Mouse (Mus musculus) urinary bladder, adult 2 months (tissue): Measurements from ENCODE around the gene Rac3. TPM values are rescaled to one million over a fixed set of nuclear protein-coding genes. Genes with fewer than 3 reads are reported as not detected.
A peak's percentile ranks its signal among the peaks of the same experiment; 100 is the strongest.

Experiments used
- DNase-seq: peaks from one replicate; pipeline ENCODE4 v3.0.0; 2022; ENCODE audit warnings: low spot score
- polyA plus RNA-seq: library from polyadenylated mRNA; depleted of rRNA; stranded (reverse); fragments of >200 nt; gene quantifications from 2 replicates; pipeline ENCODE4 v1.2.3, GENCODE M21; 2012

Rac3 gene
- polyA plus RNA-seq, 1 experiment = 17.4 TPM

DNA sequence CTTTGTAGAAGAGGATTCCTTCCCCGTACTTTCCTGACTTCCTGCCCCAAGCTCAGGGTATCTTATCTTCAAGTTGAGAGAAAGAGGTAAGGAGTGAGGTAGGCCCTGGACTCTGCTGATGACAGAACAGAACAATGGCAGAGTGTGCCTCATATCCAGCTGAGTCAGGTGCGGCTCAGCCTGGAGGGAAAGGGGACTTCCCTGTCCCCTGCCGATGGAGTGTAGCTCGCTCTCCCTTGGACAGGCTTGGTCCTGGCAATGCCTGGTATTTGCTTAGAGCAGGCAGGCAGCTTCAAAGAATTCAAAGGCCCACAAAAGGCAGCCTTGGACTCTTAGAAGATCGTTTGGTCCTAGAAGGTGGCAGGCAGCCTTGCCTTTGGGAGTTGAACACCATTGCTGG, 15.2 kb upstream of the Rac3 start:
- DNase-seq = no peak

- no peak for DNase-seq
These were observed 14.0 kb upstream of the Rac3 start for GRCm38 (mm10) chr11:120707225-120707624.

DNA sequence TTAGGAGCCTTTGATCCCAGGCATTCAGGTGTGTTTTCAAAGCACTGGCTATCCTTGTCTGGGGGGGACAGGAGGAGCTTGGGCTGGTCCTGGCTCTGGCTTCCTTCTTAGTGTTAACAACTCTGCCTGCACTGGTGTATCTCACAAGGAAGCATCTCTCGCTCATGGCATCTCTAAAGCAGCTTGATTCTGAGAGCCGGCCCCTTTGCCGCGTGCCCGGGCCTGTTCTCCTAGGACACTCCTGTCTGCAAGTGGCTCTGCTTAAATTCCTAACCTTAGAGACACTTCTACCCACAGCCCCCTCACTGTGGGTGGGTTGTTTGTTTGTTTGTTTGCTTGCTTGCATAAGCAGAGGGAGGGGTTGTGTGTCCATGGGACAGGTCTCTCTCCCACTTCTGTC, 13.3 kb upstream of the Rac3 start:
- no peak for DNase-seq

DNA sequence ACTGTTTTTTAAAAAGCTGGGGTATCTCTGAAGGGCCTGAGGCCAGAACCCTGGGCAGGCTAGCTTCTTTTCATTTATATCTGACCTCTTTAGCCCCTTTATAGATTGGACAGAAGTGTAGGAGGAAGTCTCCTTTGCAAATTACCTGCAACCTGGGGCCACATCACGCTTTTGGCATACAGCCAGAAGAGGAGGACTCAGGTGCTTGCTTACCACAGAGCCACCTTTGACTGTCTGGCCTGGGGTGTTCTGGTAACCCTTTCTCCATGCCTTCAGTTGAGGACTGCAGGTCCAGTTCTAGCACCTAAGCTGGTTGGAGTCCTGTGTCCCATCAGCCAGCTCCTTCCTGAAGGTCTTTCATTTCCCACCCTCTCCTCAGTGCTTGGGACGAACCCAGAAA, 11.7 kb upstream of the Rac3 start:
- DNase-seq = no peak

DNA sequence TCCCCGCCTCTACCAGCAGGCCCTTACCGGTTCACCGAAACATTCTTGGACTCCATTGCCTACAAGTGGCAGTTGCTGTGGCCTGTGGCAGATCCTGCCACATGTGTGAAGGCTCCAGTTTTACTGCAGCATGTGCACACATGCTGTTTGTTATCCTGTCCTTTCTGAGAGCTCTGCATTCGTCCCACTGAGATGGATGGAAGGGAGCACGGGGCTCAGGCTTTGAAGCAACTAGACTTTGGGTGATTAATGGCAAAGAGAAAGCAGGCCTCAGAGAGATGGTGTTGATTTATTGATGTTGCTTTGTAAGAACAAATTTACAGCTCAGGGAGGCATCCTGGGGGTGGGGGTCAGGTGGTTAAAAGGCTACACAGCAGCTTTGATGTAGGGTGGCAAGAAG, 10.6 kb upstream of the Rac3 start:
- DNase-seq = no peak

DNA sequence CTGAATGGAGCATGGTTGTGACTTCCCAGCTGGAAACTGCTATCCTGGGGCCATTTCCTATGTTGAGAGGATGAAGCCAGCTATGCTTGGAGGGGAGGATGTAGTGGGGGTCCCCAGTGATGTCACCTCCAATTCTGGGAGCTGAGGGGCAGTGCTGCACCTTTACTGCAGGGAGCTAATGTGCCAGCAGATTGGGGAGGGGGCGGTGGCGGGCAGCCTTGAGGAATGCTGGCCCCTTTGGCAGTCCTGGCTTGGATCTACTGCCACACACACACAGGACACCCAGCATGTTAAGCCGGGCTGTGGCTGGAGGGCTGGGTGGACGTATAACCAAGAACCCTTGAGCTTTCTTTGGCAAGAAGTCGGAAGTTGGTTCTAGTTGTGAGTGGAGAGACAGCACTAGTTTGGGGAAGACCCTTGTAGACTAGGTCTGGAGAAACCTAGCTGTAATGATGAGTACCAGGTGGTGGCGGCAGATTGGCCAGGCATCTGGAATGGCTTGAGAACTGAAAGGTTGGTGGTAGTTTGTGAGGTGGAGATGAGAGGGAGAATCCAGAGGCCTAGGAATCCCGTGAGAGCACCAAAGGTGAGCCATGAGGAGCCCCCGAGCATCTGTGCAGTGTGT, 9.2 kb upstream of the Rac3 start:
- DNase-seq = no peak

GRCm38 (mm10) chr11:120712771-120713568, 8.3 kb upstream of the Rac3 start:
- DNase-seq = peak; percentile 48

DNA sequence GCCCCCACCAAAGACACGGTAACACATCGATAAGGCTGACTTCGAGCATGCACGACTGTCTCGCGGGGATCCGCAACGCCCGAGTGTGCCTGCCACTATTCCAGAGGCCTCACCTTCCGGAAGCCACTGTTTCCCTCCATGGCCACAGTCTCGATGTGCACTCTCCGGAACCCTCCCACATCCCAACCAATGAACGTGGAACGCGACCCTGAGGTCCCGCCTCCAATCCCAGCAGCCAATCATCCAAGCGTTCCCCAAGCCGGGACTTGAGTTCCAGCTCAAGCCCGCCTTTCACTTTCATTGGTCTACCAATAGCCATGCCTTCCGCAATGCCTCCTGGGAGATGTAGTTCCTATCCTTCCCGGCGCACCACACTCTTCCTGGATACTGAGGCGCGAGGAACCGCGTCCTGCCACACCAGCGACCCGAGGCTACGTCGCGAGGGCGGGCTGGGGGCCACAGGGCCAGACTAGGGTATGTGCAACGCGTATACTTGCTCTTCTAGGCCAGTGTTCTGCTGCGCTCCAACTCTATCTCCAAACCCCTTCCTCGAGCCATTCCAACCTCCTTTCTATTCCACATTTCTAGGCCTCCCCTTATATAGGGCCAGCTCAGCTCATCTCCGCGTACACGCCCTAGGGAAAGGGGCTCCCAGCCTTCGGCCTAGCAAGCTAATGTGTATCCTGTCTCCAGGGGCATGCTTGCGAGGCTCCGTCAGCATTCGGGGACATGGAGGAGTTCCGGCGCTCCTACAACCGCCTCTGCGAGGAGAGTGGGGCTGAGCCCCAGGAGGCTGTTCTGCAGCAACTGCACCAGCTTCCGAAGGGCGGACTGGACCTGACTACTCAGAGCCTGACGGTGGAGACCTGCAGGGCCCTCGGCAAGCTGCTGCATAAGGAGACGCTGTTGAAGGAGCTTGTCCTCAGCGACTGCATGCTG, 7.4 kb upstream of the Rac3 start, which contains the start of the genes Cenpx and Lrrc45:
Cenpx (minus strand) TSS at position 159 of the 939 bp plus-strand sequence.
Lrrc45 (plus strand) TSS at position 346 of the 939 bp plus-strand sequence.
- DNase-seq = peak; percentile 82

DNA sequence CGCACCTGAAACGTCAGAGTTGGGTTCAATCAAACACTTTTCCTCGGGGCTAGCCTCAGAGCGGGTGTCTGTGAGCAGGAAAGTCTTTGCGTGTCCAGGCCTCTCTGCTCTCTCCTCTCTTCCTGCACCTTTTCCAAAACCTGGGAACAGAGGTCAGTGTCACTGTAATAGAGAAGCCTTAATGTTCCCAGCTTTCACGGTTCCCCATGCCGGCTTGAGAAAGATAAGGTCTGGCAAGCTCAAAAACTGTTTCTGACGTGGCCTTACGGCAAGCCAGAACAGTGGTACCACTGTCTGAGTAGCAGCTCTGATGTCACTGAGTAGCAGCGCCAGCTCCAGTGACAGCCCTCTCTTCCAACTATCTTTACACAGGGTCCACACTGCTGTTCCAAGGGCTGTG, 6.7 kb upstream of the Rac3 start:
- DNase-seq = no peak

GRCm38 (mm10) chr11:120715131-120715530, 6.1 kb upstream of the Rac3 start:
- DNase-seq = no peak

DNA sequence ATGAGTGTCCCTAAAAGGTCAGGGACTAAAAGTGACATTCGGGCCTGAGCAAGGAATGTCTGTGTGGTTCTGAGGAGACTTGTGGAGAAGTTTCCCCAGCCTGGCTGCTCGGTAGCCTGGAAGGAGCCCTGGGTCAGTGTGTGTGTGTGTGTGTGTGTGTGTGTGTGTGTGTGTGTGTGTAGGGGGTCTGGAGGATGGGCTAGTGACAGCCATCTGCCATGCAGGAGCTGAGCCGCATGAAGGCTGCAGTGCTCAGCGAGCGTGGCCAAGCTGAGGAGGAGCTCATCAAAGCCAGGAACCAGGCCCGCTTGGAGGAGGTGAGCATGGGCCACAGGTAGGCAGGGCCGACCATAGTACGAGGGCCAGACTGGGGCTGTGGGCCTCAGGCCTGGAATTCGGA, 2.0 kb upstream of the Rac3 start:
- no peak for DNase-seq

DNA sequence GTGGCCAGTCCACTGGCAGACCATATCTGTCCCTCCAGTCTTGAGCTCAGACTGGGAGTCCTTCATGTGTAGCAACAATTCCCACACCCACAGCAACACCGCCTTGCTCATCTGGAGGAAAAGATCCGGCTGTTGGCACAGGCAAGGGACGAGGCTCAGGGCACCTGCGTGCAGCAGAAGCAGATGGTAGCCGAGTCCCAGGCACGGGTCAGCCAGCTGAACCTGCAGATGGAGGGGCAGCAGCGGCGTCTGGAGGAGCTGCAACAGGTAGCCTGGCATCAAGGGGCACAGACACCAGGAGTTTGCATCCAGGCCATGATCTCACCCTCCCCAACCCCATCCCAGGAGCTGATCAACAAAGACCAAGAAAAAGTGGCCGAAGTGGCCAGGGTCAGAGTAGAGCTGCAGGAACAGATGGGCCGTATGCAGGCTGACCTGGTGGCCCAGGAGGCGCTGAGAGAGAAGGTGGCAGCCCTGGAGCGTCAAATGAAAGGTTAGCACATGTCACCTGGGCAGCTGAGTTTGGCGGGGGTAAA, 1.4 kb upstream of the Rac3 start:
- DNase-seq = no peak

- DNase-seq = peak; percentile 80
These were observed 820 bp upstream of the Rac3 start for GRCm38 (mm10) chr11:120720450-120720849.

GRCm38 (mm10) chr11:120722067-120722630, 879 bp downstream of the Rac3 start:
- DNase-seq = no peak

DNA sequence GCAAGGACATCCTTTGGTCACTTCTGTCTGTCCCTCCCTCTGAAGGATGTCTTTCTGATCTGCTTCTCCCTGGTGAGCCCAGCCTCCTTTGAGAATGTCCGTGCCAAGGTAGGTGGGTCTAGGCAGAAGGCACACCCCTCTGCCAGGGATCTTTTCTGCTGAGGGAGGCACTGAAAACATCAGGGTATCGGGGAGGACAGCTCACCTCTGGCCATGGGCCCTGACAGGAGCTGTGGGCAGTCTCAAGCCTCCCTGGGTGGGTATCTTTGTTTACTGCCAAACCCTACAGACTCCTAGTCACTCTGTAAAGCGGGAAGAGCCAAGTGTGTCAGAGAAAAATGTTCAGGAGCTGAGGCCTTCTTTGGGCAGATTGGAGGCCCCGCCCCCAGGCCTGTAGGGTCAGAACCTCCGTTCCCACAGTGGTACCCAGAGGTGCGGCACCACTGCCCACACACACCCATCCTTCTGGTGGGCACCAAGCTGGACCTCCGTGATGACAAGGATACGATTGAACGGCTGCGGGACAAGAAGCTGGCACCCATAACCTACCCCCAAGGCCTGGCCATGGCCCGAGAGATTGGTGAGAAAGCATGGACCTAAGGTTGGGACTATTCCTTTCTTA, 1.6 kb downstream of the Rac3 start:
- no peak for DNase-seq

DNA sequence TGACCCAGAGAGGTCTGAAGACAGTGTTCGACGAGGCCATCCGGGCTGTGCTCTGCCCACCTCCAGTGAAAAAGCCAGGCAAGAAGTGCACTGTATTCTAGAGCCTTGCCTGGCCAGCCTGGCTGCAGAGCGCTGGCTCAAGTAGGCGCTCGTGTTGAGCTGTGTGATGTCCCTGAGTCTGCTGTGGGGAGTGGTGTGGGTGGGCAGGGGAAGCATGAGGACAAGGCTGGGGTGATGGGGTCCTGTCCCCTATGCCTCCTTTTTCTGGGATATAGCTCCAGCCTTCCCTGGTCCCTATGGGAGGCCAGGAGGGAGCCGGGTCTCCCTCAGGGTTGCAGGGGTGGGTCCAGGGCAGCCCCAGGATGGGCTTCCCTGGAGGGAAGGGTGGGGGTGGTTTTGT, 2.2 kb downstream of the Rac3 start:
- DNase-seq = no peak

DNA sequence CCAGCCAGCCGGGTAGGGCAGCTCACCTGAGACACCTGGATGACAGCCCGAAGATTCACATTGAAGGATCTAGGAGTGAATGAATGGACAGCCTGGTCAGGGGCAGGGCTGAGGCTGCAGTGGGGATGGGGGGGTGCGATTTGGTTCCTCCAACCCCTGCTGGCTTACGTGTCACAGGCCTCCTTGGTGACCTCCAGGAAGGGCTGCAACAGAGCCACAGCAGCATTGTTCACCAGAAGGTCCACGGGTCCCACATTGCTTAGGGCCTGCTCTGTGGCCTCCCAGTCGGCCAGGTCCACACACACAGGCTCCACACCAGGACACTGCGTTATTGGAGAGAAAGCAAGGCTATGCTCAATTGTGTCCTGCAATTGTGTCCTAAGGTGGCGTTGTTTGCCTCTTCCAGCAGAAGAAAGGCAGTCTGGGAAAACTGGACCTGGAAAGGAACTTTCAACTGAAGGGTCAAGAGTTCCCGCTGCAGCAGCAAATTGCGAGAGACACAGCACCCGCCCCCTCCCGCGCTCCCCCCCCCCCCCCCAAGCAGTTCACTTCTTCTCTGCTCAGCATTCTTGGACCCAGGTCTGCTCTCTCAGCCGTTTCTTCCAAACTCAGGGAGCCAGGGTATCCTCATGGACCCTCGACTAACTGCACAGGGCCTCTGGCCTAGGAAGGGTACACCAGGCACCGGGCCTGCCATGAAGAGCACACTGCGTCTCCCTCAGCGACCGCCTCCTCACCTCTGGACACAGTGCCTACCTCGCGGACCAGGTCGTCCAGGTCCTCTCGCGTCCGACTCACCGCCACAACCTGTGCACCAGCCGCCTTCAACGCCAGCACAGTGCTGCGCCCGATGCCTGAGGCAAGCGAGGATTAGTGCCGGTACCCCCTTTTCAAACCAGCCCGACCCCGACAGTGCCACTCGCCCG, 5.2 kb downstream of the Rac3 start:
- DNase-seq = no peak

- DNase-seq = peak; percentile 70
These were observed 5.9 kb downstream of the Rac3 start, which contains the start of gene Dcxr for GRCm38 (mm10) chr11:120727169-120727527. TSS of gene Dcxr (minus strand) at chr11:120727281.

- no peak for DNase-seq
These were observed 6.3 kb downstream of the Rac3 start for GRCm38 (mm10) chr11:120727564-120727963.
